Mouse (Mus musculus) lung, embryonic 14.5 days (tissue): ENCODE results near the gene Alx3. TPM values are rescaled to one million over a fixed set of nuclear protein-coding genes. Genes with fewer than 3 reads are reported as not detected.

Experiments
- ATAC-seq: fragments of 200-750 bp; cut with Nextera tagmentation; 2 replicates; pipeline ENCODE4 v1.8.0; 2017; ENCODE audit warnings: mild to moderate bottlenecking, moderate TSS enrichment, moderate library complexity; ENCODE audit not compliant: insufficient read depth
- DNase-seq: peaks from one replicate; pipeline ENCODE4 v3.0.0-alpha.2; 2015
- H3K27ac ChIP-seq: fragments of 300-500 bp; sonication (generic); 2 replicates; pipeline ENCODE4 v1.5.1; 2014; ENCODE audit warnings: low read depth, mild to moderate bottlenecking, moderate library complexity
- H3K27me3 ChIP-seq: fragments of 300-500 bp; sonication (generic); 2 replicates; pipeline ENCODE4 v1.6.1; 2014; ENCODE audit warnings: low read length, control low read depth; ENCODE audit not compliant: insufficient read depth
- H3K36me3 ChIP-seq: fragments of 300-500 bp; sonication (generic); 2 replicates; pipeline ENCODE4 v1.6.1; 2014; ENCODE audit warnings: control low read depth; ENCODE audit not compliant: insufficient read depth
- H3K4me1 ChIP-seq: fragments of 300-500 bp; sonication (generic); 2 replicates; pipeline ENCODE4 v1.6.1; 2014; ENCODE audit warnings: antibody characterized with exemption, control low read depth; ENCODE audit not compliant: insufficient read depth
- H3K4me2 ChIP-seq: fragments of 300-500 bp; sonication (generic); 2 replicates; pipeline ENCODE4 v1.6.1; 2014; ENCODE audit warnings: mild to moderate bottlenecking
- H3K4me3 ChIP-seq: fragments of 300-500 bp; sonication (generic); 2 replicates; pipeline ENCODE4 v1.5.1; 2014; ENCODE audit warnings: low read depth, low read length
- H3K9ac ChIP-seq: fragments of 300-500 bp; sonication (generic); 2 replicates; pipeline ENCODE4 v1.6.1; 2014
- H3K9me3 ChIP-seq: fragments of 300-500 bp; sonication (generic); 2 replicates; pipeline ENCODE4 v1.6.1; 2016; ENCODE audit warnings: low read depth, low read length, control low read depth
- CTCF ChIP-seq: IDR thresholded peaks from 2 replicates; pipeline ENCODE4 v1.5.1; 2016; ENCODE audit warnings: antibody characterized with exemption, low read depth
- WGBS: fragments of 180-500 bp; shearing (Covaris S2); extraction: QIAGEN DNeasy Blood & Tissue Kit; methylation state at CpG from one replicate; pipeline ENCODE4 v1.1.7; 2014; 5-methylcytosine and 5-hydroxymethylcytosine counted together
- polyA plus RNA-seq: library from polyadenylated mRNA; unstranded; fragments of >200 nt; fragmentation: Nextera tagmentation; extraction: Ambion mirVana; gene quantifications from 2 replicates; pipeline ENCODE4 v1.2.1, GENCODE M21; 2014

Gene Alx3
- polyA plus RNA-seq, 1 experiment from 2014 or later: not detected

DNA sequence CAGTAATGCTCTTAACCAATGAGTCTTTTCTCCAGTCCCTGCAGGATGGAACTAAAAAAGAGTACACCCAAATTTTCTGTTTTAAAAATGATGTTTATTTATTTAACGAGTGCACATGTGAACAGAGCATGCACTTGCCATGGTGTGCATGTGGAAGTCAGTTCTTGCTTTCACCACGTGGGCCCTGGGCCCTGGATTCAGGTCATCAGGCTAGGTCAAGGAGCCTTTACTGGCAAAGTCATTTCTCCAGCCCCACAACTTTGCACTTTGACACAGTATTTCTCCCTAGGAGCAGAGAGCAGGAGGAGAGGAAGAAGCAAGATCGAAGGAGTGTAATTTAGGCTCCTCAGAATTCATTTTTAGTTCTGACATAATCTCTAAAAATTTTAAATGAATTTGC lies 60.0 kb downstream of the Alx3 start:
- TF ChIP-seq CTCF: no peak
- Histone ChIP-seq H3K4me2 (no peak overlapping the region), H3K36me3 (peaks cover 10% of the 10 kb centered on the region; the same call in 1 of the 2 replicates), H3K27ac (no peak overlapping the region), H3K9ac (no peak overlapping the region), H3K4me1 (no peaks in the 10 kb centered on the region), H3K27me3 (no peaks in the 10 kb centered on the region), H3K9me3 (no peaks in the 10 kb centered on the region), H3K4me3 (no peak overlapping the region)
- DNase-seq: no peak
- WGBS: 76% methylated on average over 3 of the region's 3 CpGs
- no peak for ATAC-seq

Other genes starting within 250 kb of the Alx3 start
- gene Kcnc4, start 135.5 kb upstream of the Alx3 start, polyA plus RNA-seq: 0.07 and 0.18 TPM in 2 replicates
- 3.6 and 4.2 TPM in 2 replicates for gene Slc6a17, start 77.0 kb upstream of the Alx3 start, polyA plus RNA-seq
- not detected in 2 replicates for gene Ubl4b, start 40.0 kb upstream of the Alx3 start, polyA plus RNA-seq
- not detected in 2 replicates for gene Gm10961, start 36.3 kb downstream of the Alx3 start, polyA plus RNA-seq
- gene Strip1, start 36.7 kb downstream of the Alx3 start, polyA plus RNA-seq: 61.1 and 63.4 TPM in 2 replicates
- gene Ahcyl1, start 101.5 kb downstream of the Alx3 start, polyA plus RNA-seq: 106 and 107 TPM in 2 replicates
- gene Csf1, start 165.4 kb downstream of the Alx3 start, polyA plus RNA-seq: 9.3 and 12.9 TPM in 2 replicates